Mouse (Mus musculus): ENCODE measurements around the gene Wdr95. TPM values are rescaled to one million over a fixed set of nuclear protein-coding genes. Genes with fewer than 3 reads are reported as not detected.

The Wdr95 gene
- polyA plus RNA-seq, 1 experiment: 0.29 TPM

DNA sequence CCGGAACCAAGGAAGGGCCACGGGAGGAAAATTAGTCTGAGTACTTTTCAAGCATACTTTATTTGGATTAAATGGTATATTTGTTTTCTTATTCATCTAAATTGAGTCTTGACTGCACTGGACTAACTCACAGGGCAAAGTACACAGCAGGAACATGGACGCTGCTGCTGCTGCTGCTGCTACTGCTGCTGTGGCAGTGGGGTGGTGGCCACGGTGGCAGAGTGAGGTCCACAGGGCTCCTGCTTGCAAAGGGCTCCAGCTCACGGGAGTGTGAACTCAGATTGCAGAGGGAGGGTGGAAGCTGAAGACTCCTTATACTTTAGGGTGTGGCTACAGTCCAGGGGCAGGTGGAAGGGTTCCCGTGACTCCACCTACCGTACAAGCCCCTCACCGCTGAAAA is 23.5 kb upstream of the Wdr95 start:
- Histone ChIP-seq H3ac (ENCODE audit: control insufficient read depth, insufficient read length, low read depth) (no peak overlapping the region), H3K27me3 (ENCODE audit: control insufficient read depth, insufficient read depth, insufficient read length) (no peaks in the 10 kb centered on the region), H3K4me3 (ENCODE audit: insufficient read depth, poor library complexity, severe bottlenecking) (no peak overlapping the region), H3K79me2 (ENCODE audit: control insufficient read depth, insufficient read depth) (no peaks in the 10 kb centered on the region), H3K79me3 (ENCODE audit: low read depth) (no peaks in the 10 kb centered on the region), H3K36me3 (ENCODE audit: control insufficient read depth, insufficient read depth) (no peaks in the 10 kb centered on the region)
- TF ChIP-seq CTCF (IDR thresholded peaks at IDR 0.05; ENCODE audit: control insufficient read depth, insufficient read depth, insufficient read length) (no peak), CEBPB (IDR thresholded peaks at IDR 0.05; ENCODE audit: low read depth) (no peak), MYOD1 (IDR thresholded peaks at IDR 0.05; ENCODE audit: control insufficient read depth, insufficient read length, low read depth) (no peak), MAX (IDR thresholded peaks at IDR 0.05) (no peak), MYOG (IDR thresholded peaks at IDR 0.05; ENCODE audit: control insufficient read depth, extremely low read depth, insufficient read length) (no peak), FOSL1 (IDR thresholded peaks at IDR 0.05; ENCODE audit: insufficient read depth, low read length, poor library complexity, severe bottlenecking) (no peak), USF1 (IDR thresholded peaks at IDR 0.05; ENCODE audit: low read depth) (no peak)

- no peaks in the 10 kb centered on the region for H3K79me2 ChIP-seq (ENCODE audit: control insufficient read depth, insufficient read depth)
- H3ac ChIP-seq (ENCODE audit: control insufficient read depth, insufficient read length, low read depth): no peak overlapping the region
- H3K79me3 ChIP-seq (ENCODE audit: low read depth): no peaks in the 10 kb centered on the region
- H3K36me3 ChIP-seq (ENCODE audit: control insufficient read depth, insufficient read depth): no peaks in the 10 kb centered on the region
- H3K27me3 ChIP-seq (ENCODE audit: control insufficient read depth, insufficient read depth, insufficient read length): no peaks in the 10 kb centered on the region
- H3K4me3 ChIP-seq (ENCODE audit: insufficient read depth, poor library complexity, severe bottlenecking): no peak overlapping the region
- no peak for TF ChIP-seq FOSL1 (IDR thresholded peaks at IDR 0.05; ENCODE audit: insufficient read depth, low read length, poor library complexity, severe bottlenecking)
- no peak for TF ChIP-seq CEBPB (IDR thresholded peaks at IDR 0.05; ENCODE audit: low read depth)
- TF ChIP-seq MAX (IDR thresholded peaks at IDR 0.05): no peak
Observed at GRCm38 (mm10) chr5:149506033-149506432, 22.4 kb upstream of the Wdr95 start.

DNA sequence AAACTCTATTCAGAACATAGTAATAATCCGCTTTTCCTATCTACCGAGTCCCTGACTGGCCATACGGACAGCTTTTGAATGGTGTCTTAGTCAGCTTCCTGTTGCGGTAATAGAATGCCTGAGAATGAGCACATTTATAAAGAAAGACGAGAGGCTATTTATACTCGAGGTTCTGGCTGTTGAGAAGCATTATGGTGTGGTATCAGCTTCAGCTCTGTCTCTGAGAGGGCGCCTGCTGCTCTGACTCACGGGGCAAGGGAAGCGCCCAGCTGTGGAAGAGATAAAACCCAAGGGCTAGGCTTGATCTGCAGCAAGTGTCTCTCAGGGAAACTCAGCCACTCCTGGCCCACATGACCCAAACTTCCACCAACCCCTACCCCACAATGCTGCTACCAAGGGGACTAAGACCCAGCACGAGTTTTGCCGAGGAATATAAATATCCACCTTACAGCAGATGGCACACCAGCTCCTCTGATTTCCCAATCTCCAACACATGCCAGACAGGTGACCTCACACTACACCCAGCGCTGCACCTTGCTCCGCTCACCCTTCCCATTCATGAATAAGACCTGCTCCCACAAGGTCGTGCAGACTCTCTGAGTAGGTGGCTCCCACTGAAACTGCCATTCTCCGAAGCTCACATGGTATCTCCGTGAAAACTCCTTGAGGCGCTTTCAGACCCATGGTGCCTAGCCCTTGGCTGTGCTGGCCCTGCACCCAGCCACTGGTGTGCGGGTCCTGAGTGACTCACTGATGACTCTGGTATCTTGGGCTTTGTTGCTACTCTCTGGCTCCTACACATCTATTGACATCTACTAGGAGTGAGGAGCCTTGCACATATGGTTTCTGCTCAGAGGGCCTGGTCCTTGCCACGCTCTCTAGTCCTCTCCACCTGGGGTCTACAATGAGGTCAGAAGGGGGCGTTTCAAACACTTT is 20.1 kb upstream of the Wdr95 start:
- Histone ChIP-seq H3K79me2 (ENCODE audit: control insufficient read depth, insufficient read depth) (no peaks in the 10 kb centered on the region), H3K27me3 (ENCODE audit: control insufficient read depth, insufficient read depth, insufficient read length) (no peaks in the 10 kb centered on the region), H3K79me3 (ENCODE audit: low read depth) (no peaks in the 10 kb centered on the region), H3K4me3 (ENCODE audit: insufficient read depth, poor library complexity, severe bottlenecking) (no peak overlapping the region), H3K36me3 (ENCODE audit: control insufficient read depth, insufficient read depth) (no peaks in the 10 kb centered on the region), H3ac (ENCODE audit: control insufficient read depth, insufficient read length, low read depth) (no peak overlapping the region)
- TF ChIP-seq MYOG (IDR thresholded peaks at IDR 0.05; ENCODE audit: control insufficient read depth, extremely low read depth, insufficient read length): no peak
- no peak for TF ChIP-seq CTCF (IDR thresholded peaks at IDR 0.05; ENCODE audit: control insufficient read depth, insufficient read depth, insufficient read length)
- TF ChIP-seq USF1 (IDR thresholded peaks at IDR 0.05; ENCODE audit: low read depth): peak; percentile 74
- peak; percentile 19 for TF ChIP-seq MYOD1 (IDR thresholded peaks at IDR 0.05; ENCODE audit: control insufficient read depth, insufficient read length, low read depth)
- peak; percentile 24 for TF ChIP-seq MAX (IDR thresholded peaks at IDR 0.05)
- TF ChIP-seq CEBPB (IDR thresholded peaks at IDR 0.05; ENCODE audit: low read depth): peak; percentile 75
- TF ChIP-seq FOSL1 (IDR thresholded peaks at IDR 0.05; ENCODE audit: insufficient read depth, low read length, poor library complexity, severe bottlenecking): peak; percentile 48

- TF ChIP-seq CEBPB (IDR thresholded peaks at IDR 0.05; ENCODE audit: low read depth) (no peak), CTCF (IDR thresholded peaks at IDR 0.05; ENCODE audit: control insufficient read depth, insufficient read depth, insufficient read length) (no peak), MYOG (IDR thresholded peaks at IDR 0.05; ENCODE audit: control insufficient read depth, extremely low read depth, insufficient read length) (no peak), MAX (IDR thresholded peaks at IDR 0.05) (no peak), FOSL1 (IDR thresholded peaks at IDR 0.05; ENCODE audit: insufficient read depth, low read length, poor library complexity, severe bottlenecking) (no peak), MYOD1 (IDR thresholded peaks at IDR 0.05; ENCODE audit: control insufficient read depth, insufficient read length, low read depth) (no peak), USF1 (IDR thresholded peaks at IDR 0.05; ENCODE audit: low read depth) (no peak)
- H3K4me3 ChIP-seq (ENCODE audit: insufficient read depth, poor library complexity, severe bottlenecking): no peak overlapping the region
Observed at GRCm38 (mm10) chr5:149510323-149510722, 18.2 kb upstream of the Wdr95 start.

DNA sequence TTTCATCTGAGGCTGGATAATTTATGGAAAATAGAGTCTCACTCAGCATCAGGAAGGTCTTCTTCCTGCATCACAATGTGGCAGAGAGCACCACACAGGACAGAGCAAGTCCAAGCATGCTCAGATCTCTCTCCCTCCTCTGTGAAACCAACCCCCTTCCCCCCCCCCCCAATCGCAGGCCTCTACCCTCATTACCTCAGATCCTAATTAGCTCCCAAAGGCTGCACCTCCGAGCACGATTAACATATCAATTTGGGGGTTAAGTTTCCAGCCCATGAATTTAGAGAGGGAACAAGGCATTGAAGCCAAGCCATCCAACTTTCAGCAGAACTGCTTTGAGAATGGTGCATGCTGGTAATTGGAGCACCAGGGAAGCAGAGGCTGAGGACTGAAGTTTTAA is 15.8 kb upstream of the Wdr95 start:
- no peak for TF ChIP-seq CTCF (IDR thresholded peaks at IDR 0.05; ENCODE audit: control insufficient read depth, insufficient read depth, insufficient read length)
- TF ChIP-seq CEBPB (IDR thresholded peaks at IDR 0.05; ENCODE audit: low read depth): no peak
- TF ChIP-seq FOSL1 (IDR thresholded peaks at IDR 0.05; ENCODE audit: insufficient read depth, low read length, poor library complexity, severe bottlenecking): no peak
- no peak for TF ChIP-seq MAX (IDR thresholded peaks at IDR 0.05)
- no peak for TF ChIP-seq MYOG (IDR thresholded peaks at IDR 0.05; ENCODE audit: control insufficient read depth, extremely low read depth, insufficient read length)
- no peak for TF ChIP-seq MYOD1 (IDR thresholded peaks at IDR 0.05; ENCODE audit: control insufficient read depth, insufficient read length, low read depth)
- TF ChIP-seq USF1 (IDR thresholded peaks at IDR 0.05; ENCODE audit: low read depth): no peak
- H3K79me3 ChIP-seq (ENCODE audit: low read depth): no peaks in the 10 kb centered on the region
- no peak overlapping the region for H3ac ChIP-seq (ENCODE audit: control insufficient read depth, insufficient read length, low read depth)
- no peaks in the 10 kb centered on the region for H3K27me3 ChIP-seq (ENCODE audit: control insufficient read depth, insufficient read depth, insufficient read length)
- H3K79me2 ChIP-seq (ENCODE audit: control insufficient read depth, insufficient read depth): no peaks in the 10 kb centered on the region
- no peak overlapping the region for H3K4me3 ChIP-seq (ENCODE audit: insufficient read depth, poor library complexity, severe bottlenecking)
- no peaks in the 10 kb centered on the region for H3K36me3 ChIP-seq (ENCODE audit: control insufficient read depth, insufficient read depth)

More at GRCm38 (mm10) chr5:149510323-149510722, 18.2 kb upstream of the Wdr95 start:
- Histone ChIP-seq H3K27me3 (ENCODE audit: control insufficient read depth, insufficient read depth, insufficient read length) (no peaks in the 10 kb centered on the region), H3K36me3 (ENCODE audit: control insufficient read depth, insufficient read depth) (no peaks in the 10 kb centered on the region), H3K79me3 (ENCODE audit: low read depth) (no peaks in the 10 kb centered on the region), H3K79me2 (ENCODE audit: control insufficient read depth, insufficient read depth) (no peaks in the 10 kb centered on the region), H3ac (ENCODE audit: control insufficient read depth, insufficient read length, low read depth) (no peak overlapping the region)
